Mouse (Mus musculus) cerebellum, adult 9-11 months (tissue): ENCODE data around the gene Cx3cr1.

Source experiments
- DNase-seq: peaks from one replicate; pipeline ENCODE4 v3.0.0; 2022

The Cx3cr1 gene

DNA sequence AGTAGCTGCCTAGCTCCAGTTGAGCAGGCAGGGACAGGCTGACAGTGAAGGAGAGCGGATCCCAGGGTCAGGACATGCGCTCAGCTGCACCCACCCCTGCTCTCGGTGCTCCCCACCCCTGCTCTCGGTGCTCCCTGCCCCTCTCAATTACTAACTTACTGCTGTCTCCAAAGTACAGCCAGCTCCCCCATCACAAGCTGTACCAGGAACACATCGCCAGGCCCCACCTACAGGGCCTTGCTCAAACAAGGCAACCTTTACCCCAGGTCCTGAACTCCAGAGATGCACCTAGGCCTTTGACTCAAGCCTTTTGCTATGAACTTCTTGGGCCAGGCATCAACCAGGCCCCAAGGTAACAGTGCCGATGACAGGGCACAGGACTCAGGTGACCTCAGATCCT lies 136.0 kb downstream of the Cx3cr1 start:
- DNase-seq, result no peak

DNA sequence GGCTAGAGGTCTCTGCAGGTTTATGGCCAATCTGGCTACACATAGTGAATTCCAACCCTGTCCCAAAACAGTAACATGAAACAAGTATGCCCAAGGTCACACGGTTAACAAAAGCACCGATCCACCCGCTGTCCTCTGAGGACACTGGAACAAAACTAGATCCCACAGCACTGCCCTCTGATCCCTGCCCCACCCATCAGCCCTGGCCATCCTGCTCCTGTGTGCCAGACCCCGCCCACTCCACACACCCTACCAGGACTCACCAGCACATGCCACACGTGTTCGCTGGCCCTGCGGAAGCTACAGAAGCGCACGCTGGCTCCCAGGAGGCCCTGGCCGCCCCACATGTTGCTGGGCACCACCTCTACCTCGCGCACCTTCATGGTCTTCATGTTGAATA lies 137.3 kb downstream of the Cx3cr1 start:
- no peak for DNase-seq

DNA sequence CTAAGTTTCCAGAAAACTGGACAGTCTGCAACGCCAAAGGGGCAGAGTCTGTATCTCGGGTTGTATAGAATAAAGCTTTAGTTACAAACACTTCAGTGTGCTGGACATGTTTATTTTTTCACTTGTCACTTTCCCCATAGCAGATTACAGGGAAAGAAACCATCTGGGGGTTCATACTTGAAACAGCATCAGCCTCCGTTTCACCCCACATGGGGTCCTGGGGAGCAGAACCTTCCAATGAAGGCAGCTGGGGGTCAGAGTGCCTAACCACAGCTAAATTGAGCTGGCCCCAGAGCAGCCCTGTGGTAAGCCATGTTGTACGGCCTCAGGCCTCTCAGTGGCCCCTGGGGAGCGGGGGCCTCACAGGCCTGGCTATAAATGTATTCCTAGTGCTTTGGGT lies 143.2 kb downstream of the Cx3cr1 start:
- no peak for DNase-seq

DNA sequence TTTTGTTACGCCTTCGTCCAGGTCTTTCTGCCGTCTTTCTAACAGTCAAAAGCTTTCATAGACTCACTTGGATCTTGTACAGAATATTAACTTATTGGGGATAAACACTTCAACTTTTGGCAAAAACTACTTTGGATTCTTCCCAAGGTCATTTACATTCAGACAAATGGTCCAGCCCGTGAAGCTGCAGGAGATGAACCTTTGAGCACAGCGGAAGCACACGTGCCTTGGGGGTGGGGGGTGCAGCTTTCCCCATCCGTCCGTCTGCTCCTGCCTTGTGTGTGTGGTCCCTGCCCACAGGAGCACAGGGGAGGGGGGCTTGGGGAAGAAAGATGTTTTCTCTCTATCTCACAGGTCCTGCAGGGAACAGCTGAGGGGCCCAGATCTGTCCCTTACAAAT lies 143.9 kb downstream of the Cx3cr1 start:
- no peak for DNase-seq

DNA sequence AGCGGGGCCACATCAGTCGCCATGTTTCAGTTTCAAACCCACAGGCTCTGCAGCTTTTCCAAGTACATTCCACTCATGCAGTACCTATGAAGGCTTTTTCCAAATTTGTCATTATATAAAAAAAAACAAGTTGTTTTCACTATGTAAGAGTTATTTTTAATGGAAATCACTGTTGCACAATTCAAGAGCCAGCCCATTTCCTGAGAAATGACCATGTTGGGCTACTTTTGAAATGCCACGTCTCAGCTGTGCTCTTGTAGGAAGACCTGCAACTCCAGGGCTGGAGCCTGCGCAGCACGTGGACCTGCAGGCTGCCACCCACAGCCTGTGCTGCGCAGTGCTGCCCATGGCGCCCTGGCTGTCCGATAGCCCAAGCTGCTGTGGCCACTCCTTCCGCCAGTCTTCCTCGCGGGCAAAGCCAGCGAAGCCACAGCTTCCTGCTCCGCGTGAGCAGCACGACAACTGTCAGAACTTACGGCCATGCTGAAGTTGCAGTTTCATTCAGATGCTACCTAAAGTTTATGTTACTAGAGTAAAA lies 144.5 kb downstream of the Cx3cr1 start:
- DNase-seq, result no peak

DNA sequence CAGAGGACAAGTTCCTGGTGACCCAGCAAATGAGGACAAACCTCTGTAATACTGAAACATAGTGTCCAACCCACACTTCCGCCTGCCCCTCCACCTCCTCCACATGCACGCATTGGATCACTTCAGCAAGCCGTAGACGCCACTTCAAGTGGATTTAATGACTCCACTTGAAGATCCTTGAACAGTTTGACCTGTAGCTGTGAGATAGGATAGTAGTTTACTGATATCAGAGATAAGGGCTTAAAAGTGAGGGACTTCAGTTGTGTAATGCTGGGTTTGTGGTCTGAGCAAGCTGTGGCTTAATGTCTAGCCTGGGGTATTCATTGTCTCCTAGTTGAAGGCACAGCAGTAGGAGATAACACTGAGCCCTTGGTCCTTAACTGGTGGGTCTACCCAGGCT lies 146.2 kb downstream of the Cx3cr1 start:
- DNase-seq, result no peak

DNA sequence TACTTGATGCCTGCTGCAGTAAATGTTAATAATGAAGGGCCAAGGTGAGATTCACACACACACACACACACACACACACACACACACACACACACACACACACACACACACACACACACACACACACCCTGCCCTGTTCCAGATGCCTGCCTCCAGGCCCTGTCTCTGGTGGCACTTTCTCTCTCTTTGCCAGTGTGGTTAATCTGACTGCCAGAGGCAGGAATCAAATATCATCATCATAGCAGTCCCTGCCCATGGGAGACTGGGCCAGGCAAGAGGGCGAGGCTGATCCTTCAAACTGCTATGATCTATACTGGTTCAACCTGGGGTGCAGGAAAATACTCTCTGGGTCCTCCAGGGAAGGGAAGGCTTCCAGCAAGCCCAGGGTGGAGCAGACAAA lies 149.8 kb downstream of the Cx3cr1 start:
- DNase-seq, result no peak

DNA sequence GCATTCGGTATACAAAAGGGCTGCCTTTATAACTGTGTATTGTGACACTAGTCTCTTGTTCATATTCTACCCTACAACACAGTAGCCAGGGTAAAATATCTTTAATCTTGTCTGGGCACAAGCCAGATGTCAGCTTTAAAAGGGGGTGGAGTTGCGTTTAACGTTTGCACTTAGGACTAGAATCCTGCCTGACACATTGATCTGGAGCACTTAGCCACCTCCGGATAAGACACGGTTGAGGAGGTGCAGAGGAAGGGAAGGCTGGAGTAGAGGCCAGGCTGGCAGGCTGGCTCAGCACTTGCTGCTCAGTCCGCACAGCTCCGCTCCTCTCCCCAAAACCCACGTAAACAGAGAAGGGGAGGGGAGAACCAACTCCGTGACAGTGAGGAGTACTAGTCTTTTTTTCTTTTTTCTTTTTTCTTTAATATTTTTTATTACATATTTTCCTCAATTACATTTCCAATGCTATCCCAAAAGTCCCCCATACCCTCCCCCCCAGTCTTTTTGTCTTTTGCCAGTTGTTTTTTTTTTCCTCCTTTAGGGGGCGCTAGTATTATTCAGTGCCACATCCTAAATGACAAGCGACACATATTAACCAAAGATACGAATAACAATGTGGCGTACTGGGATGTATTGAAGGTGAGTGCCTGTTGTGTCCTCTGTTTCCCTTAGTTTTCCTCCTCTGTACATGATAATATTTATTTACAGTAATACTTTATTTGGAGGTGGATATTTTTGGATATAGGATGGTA lies 156.4 kb downstream of the Cx3cr1 start:
- no peak for DNase-seq

DNA sequence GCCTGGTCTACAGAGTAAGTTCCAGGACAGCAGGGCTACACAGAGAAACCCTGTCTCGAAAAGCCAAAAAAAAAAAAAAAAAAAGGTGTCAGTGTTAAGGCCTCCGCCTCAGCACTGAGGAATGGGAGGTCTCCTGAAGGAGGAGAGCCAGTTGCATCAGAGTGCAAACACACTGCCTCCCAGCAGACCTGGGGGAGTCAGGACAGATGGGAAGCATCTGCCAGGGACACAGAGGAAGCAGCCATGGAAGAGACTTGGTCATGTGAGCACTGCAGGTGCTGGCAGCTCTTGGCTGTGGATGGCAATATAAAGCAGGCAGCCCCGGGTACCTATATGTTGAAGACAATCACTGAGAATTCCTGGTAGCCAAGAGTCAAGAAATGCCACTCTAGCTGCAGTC lies 159.7 kb downstream of the Cx3cr1 start:
- no peak for DNase-seq

DNA sequence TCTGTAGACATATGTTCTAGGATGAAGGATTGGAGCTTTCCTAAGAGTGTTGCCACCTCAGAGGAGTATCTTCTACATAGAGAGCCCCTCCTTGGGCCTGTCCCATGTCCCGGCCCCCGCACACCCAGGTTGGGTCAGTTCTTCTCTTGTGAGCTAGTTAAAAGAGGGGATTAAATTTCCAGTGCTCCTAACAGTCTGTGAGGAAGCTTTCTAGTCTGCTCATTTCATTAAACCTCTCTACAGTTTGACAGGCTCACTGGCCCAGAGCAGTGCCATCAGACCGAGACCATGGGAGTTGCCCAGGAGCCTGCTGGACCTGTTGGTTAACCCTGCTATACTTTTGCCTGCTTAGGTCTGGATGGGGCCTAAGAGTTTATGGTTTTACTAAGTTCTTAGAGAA lies 161.0 kb downstream of the Cx3cr1 start:
- no peak for DNase-seq

DNA sequence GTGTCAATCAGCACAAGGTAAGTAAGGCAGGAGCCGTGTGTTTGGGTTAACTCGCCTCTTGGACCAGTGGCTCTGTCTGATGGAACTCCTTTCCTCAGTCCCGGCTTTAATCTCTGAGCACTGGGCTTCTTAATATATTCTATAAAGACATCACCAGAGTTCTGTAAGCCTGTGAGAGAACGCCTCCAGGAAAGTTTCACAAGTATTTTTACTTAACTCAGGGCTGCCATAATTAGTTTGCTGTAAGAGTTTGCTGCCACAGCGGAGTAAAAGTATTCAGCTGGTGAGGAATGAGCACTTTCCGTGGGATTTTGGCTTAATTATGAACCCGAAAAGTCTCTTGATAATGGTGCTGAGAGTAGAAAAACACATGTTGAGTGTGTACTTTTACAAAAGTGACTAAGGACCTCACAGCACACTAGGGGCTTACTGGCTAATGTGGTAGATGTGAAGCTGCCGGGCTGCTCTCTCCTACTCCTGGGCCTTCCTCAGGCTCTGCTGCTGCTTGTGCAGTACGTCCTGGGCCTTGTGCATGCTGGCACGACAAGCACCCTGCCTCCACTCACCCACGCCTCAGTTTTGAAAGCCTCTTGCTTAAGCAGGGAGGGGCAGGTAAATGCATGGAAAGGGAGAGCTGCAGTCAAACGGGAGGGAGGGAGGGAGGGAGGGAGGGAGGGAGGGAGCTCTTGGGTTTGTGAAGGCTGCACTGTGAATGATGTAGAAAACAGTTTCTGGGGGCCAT lies 167.1 kb downstream of the Cx3cr1 start:
- no peak for DNase-seq

DNA sequence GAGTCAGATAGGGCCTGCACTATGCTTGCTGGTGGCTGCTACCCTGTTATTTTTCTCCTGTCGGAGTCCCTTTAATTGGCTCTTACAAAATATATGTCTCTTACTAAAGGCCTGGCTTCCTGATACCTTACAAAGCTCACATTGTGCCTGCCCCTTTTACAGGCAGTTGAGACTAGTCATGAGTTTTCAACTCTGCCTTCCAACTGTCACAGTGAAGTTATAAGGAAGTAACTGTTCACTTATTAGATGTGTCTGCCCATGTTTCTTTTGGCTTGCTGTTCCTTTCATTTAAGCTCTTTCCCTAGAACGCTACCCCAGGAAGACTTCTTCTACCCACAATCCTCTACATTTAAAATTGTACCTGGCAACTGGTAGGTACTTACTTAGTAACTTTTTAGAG lies 170.2 kb downstream of the Cx3cr1 start:
- DNase-seq, result no peak

DNA sequence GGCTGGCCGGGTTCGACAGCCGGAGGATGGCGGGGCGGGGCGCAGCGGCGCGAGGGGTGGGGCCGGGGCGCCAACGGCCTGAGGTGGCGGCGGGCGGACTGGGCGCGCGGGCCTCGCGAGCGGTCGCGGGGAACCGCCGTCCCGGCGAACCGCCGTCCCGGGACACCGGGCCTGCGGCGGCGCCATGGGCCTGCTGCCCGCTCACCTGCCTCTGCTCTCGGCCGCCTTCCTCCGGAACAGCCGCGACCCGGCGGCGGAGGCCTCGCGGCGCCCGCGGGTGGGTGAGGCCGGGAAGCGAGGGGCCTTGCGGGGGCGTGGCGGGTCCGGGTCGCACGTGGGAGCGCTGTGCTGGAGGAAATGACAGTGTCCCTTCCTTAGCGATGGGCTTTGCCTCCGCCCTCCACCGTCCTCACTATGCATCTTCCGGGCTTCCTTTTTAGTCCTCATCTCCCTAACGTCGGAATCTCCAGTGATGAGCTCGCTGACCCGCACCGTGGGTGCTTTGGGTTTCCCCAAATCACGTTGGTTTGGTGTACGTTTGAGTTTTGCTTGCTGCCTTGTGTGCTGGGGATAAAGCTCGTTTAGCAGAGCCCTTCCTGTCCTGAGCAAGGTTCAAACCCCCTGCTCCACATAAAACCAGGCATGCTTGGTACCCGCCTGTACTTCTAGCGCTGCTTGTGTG lies 174.5 kb downstream of the Cx3cr1 start:
- no peak for DNase-seq

DNA sequence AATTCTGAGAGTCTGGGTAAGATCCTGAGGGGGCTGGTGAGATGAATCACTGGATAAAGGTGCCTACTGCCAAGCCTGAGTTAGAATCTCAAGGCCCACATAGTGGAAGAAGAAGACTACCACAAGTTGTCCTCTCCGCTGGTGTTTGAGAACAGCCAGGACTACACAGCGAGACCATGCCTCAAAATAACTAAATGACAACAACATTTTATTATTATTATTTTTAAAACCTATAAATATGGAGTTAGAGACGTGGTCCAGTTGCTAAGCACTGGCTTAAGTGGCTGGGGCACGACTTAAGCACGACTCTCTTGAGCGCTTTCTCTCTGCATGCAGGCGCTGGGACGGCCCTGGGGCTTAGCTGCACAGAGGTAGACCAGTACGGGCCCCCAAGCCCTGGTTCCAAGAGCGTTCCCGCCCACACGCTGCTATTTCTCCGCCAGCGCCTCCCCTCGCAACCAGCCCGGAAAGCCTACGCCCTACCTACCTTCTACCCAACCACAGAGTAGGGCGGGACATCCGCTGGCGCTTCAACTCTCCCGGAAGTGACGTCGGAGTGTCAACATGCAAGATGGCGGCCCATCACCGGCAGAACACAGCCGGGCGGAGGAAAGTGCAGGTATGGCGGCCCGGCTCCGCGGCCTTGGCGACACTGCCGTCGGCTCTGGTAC lies 175.2 kb downstream of the Cx3cr1 start, which contains the start of gene Wdr48:
Wdr48 (plus strand) TSS at position 540 of the 671 bp plus-strand sequence.
- peak; percentile 97 for DNase-seq

DNA sequence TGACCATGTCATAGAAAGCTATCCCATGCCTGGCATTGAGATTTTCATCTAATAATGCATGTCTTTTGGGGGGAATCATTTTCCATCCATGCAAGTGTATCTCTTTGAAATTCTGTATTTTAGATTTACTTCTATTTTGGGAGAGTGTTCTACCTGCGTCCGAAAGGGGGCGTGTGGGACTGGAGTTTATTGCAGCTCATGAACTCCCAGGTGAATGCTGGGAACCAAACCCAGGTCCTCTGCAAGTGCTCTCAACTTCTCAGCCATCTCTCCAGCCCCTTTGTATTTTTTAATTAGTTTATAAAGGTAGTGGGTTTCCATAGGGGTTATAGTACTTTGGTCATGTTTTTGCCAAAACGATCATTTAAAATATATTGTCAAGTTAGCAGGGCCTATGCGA lies 175.8 kb downstream of the Cx3cr1 start:
- DNase-seq, result no peak

DNA sequence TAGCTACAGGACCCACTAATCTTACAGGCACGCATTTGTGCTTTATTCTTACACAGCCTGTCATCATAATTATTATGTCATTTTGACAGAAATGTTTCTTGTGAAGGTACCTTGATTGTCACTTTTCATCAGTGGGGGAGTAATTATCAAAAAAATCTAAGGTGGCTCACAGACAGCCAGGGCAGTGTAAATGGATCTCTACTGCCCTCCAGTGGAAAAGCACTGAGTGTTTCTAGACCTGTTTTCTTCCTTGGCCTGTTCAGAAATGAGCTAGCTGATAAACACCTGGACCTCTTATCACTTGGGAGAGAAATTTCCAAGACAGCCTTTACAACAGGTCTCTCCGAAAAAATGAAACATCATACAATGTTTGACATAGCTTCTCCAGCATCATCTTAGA lies 179.0 kb downstream of the Cx3cr1 start:
- DNase-seq, result no peak

DNA sequence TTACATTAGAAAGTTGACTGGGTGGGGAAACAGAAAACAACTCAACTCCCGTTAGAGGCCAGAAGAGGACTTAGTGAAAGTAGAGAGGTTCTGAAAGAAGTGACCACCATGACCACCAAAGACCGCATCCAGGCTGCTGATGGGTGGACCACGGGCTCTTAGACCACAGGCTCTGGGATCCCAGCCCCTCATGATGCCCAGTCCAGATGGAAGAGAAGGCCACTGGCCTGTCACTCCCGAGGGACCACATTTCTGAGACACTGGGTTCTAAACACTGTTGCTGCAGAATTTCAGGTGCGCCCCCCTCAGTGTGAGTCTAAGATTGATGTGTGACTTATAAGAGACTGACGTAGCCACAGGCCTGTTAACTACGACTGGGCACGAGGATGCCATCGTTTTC lies 180.2 kb downstream of the Cx3cr1 start:
- DNase-seq, result no peak

DNA sequence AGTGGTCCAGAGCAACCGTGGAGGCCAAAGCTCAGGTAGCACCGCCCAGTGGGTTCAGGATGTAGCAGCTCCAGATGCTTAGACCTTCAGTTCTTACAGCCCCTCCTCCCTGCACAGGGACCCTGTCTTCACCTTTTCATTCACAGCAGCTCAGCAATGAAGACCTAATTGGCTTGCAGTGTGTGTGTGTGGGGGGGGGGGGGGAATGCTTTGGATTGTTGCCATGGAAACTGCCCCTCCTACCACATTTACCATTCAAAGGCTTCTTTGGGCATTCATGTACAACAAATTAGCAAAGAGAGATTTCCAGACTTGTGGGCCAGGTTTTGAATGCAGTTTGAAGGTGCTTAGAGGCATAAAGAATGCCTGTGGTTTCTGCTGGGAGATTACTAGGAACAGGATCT lies 180.8 kb downstream of the Cx3cr1 start:
- DNase-seq, result no peak

DNA sequence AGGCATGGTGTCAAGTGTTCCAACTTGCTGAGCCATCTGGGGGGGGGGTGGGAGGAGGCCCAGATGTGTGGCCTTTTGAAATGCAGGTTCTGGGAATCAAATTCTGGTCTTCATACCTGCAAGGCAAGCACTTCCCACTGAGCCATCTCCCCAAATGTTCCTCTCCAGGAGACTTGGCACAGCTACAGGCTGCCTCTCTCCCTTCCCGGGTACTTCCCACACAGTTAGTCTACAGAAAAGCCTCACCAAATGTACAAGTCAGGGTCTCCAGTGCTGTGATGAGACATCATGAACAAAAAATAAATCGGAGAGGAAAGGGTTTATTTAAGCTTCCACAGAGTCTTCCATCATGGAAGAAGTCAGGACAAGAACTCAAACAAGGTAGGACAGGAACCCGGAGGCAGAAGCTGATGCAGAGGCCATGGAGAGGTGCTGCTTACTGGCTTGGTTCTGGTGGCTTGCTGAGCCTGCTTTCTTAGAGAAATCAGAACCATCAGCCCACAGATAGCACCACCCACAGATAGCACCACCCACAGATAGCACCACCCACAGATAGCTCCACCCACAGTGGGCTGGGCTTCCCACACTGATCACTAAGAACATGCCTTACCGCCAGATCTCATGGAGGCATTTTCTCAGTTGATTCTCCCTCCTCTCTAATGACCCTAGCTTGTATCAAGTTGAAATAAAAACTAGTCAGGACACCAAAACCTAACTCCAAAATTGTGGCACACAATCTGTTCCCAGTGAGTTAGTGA lies 182.4 kb downstream of the Cx3cr1 start:
- no peak for DNase-seq

DNA sequence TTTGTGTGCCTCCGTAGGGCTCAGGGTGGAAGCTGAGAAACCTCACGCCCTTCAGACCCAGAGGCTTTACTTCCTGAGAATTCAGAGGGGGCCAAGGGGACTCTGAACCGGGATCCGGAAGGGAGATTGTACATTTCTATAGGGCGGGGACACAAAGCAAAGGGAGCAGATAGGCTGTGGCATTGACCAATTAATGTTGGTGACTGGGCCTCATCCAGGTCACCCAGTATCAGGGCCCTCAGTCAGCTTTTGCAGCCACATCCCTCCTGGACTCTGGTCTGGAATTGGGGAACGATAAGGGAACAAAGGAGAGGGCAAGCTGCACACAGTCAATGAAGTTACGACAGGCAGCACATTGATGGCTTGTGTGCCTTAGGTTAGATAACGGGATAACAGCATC lies 215.5 kb downstream of the Cx3cr1 start:
- DNase-seq, result no peak

DNA sequence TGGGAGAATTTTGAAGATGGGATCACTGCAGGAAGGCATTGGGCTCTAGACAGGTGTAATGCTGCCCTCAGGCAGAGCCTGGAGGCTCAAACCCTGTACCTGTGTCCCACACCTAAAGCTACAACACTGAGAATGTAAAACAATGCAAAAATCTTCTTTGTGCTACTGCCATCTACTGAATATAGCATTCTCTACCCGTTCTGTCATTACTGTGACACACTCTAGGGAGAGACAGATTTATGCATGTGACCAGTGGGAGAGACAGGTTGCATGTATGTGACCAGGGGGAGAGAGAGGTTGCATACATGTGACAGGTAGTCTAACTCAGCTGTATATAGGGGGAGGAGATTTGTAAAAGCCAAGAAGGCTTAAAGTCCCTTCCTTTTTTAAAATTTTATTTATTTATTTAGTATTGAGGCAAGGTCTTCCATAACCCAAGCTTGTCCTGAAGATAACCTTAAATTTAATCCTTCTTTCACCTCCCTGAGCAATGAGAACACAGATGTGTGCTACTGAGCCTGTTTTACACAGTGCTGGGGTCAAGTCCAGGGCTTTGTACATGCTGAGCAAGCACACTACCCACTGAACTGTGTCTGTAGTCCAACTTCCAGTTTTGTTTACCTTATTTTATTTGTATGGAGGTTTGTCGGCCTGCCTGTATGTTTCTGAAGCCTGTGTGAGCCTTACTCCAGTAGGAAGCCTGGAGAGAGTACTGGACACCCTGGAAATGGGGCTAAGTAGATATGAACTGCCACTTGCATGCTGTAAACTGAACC lies 216.4 kb downstream of the Cx3cr1 start:
- DNase-seq, result no peak
